In genomic region chr5:76760349-76760748, GRCm38 (mm10) we compare ENCODE assay signal across 31 mouse cellular contexts.
DNase-seq lines count a peak whose midpoint lies in the region; ATAC-seq lines count a peak whose summit lies in the region.
"Had no signal": no experiment of that assay in that cellular context is flagged by ENCODE, and none has a peak within 500 bp of the region (broad histone marks: within the 10 kb centered on the region; RNA-seq: fewer than 3 reads in every experiment).

No protein-coding gene starts in this region.

- no peaks in the 10 kb centered on the region for H3K36me3 ChIP-seq in forebrain, embryonic 15.5 days
- peaks cover 49% of the 10 kb centered on the region for H3K36me3 ChIP-seq in forebrain, embryonic 10.5 days (replicated peaks)
- 0 out of 2 replicates have a peak, but pooled peaks cover 4% of the 10 kb centered on the region for H3K36me3 ChIP-seq in hindbrain, embryonic 13.5 days
- H3K36me3 ChIP-seq in hindbrain, embryonic 16.5 days (ENCODE audit: control insufficient read depth, insufficient read depth, low read length), result no peaks in the 10 kb centered on the region
- H3K36me3 ChIP-seq in midbrain, embryonic 12.5 days, result 0 out of 2 replicates have a peak, but pooled peaks cover 12% of the 10 kb centered on the region
- H3K36me3 ChIP-seq in midbrain, embryonic 15.5 days (replicated peaks), result no peaks in the 10 kb centered on the region
- H3K36me3 ChIP-seq in midbrain, embryonic 16.5 days (ENCODE audit: control insufficient read depth, insufficient read depth, low read length), result no peaks in the 10 kb centered on the region
- H3K36me3 ChIP-seq: heart, embryonic 12.5 days; intestine, embryonic 15.5 days; neural tube, embryonic 15.5 days; stomach, embryonic 15.5 days had no signal

- no peak overlapping the region for H3K4me2 ChIP-seq in forebrain, embryonic 15.5 days (replicated peaks)
- no peak overlapping the region for H3K4me2 ChIP-seq in hindbrain, embryonic 13.5 days
- H3K4me2 ChIP-seq in hindbrain, embryonic 16.5 days (ENCODE audit: low read length), result no peak overlapping the region
- H3K4me2 ChIP-seq in midbrain, embryonic 12.5 days (replicated peaks), result no peak overlapping the region
- no peak overlapping the region for H3K4me2 ChIP-seq in midbrain, embryonic 15.5 days
- no peak overlapping the region for H3K4me2 ChIP-seq in midbrain, embryonic 16.5 days (ENCODE audit: low read length)
- H3K4me2 ChIP-seq: forebrain, embryonic 13.5 days; heart, embryonic 12.5 days; intestine, embryonic 15.5 days; neural tube, embryonic 15.5 days; stomach, embryonic 15.5 days had no signal

- no peaks in the 10 kb centered on the region for H3K9me3 ChIP-seq in forebrain, embryonic 15.5 days
- H3K9me3 ChIP-seq in forebrain, embryonic 10.5 days, result no peaks in the 10 kb centered on the region
- no peaks in the 10 kb centered on the region for H3K9me3 ChIP-seq in hindbrain, embryonic 13.5 days
- H3K9me3 ChIP-seq in hindbrain, embryonic 16.5 days (ENCODE audit: control insufficient read depth, low read length), result no peaks in the 10 kb centered on the region
- no peaks in the 10 kb centered on the region for H3K9me3 ChIP-seq in midbrain, embryonic 12.5 days
- no peaks in the 10 kb centered on the region for H3K9me3 ChIP-seq in midbrain, embryonic 15.5 days
- H3K9me3 ChIP-seq in midbrain, embryonic 16.5 days (replicated peaks; ENCODE audit: control insufficient read depth, low read length, poor library complexity, severe bottlenecking), result no peaks in the 10 kb centered on the region
- H3K9me3 ChIP-seq: forebrain, embryonic 13.5 days; heart, embryonic 12.5 days; intestine, embryonic 15.5 days; neural tube, embryonic 15.5 days; stomach, embryonic 15.5 days had no signal

- no peak for ATAC-seq in forebrain, embryonic 15.5 days (replicated peaks)
- ATAC-seq in hindbrain, embryonic 13.5 days (ENCODE audit: low FRiP score), result no peak
- no peak for ATAC-seq in hindbrain, embryonic 16.5 days
- ATAC-seq in midbrain, embryonic 12.5 days (ENCODE audit: low FRiP score, low read depth), result no peak
- ATAC-seq in midbrain, embryonic 15.5 days (replicated peaks), result no peak
- no peak for ATAC-seq in midbrain, embryonic 16.5 days
- ATAC-seq: forebrain, embryonic 13.5 days; hindbrain, postnatal 0 days; intestine, embryonic 15.5 days had no signal

- peak overlapping the region; percentile 40; the same call in 1 of the 2 replicates for H3K27ac ChIP-seq in forebrain, embryonic 15.5 days (replicated peaks)
- no peak overlapping the region for H3K27ac ChIP-seq in forebrain, embryonic 10.5 days
- peak overlapping the region; percentile 50 for H3K27ac ChIP-seq in hindbrain, embryonic 13.5 days
- H3K27ac ChIP-seq in hindbrain, embryonic 16.5 days (ENCODE audit: low read depth, low read length), result no peak overlapping the region
- 0 out of 2 replicates have a peak overlapping the region, but pooled peaks have one; percentile 32 for H3K27ac ChIP-seq in midbrain, embryonic 12.5 days (replicated peaks)
- H3K27ac ChIP-seq in midbrain, embryonic 15.5 days, result no peak overlapping the region
- H3K27ac ChIP-seq in midbrain, embryonic 16.5 days (ENCODE audit: low read length), result 0 out of 2 replicates have a peak overlapping the region, but pooled peaks have one; percentile 13
- H3K27ac ChIP-seq: forebrain, embryonic 13.5 days; gastrocnemius, adult 2 months; heart, adult 2 months; hindbrain, postnatal 0 days; intestine, embryonic 15.5 days; liver, embryonic 14.5 days; neural tube, embryonic 15.5 days; stomach, embryonic 15.5 days had no signal

- peaks cover 29% of the 10 kb centered on the region for H3K4me1 ChIP-seq in forebrain, embryonic 15.5 days
- H3K4me1 ChIP-seq in forebrain, embryonic 10.5 days, result peaks cover 38% of the 10 kb centered on the region
- peaks cover 59% of the 10 kb centered on the region for H3K4me1 ChIP-seq in hindbrain, embryonic 13.5 days (replicated peaks)
- H3K4me1 ChIP-seq in hindbrain, embryonic 16.5 days (ENCODE audit: control insufficient read depth, insufficient read depth, low read depth, low read length), result peaks cover 29% of the 10 kb centered on the region
- H3K4me1 ChIP-seq in midbrain, embryonic 12.5 days, result peaks cover 35% of the 10 kb centered on the region
- peaks cover 39% of the 10 kb centered on the region for H3K4me1 ChIP-seq in midbrain, embryonic 15.5 days
- peaks cover 34% of the 10 kb centered on the region for H3K4me1 ChIP-seq in midbrain, embryonic 16.5 days (ENCODE audit: control insufficient read depth, insufficient read depth, low read length)
- H3K4me1 ChIP-seq: intestine, embryonic 15.5 days had no signal

- no peak overlapping the region for H3K9ac ChIP-seq in forebrain, embryonic 15.5 days (replicated peaks)
- no peak overlapping the region for H3K9ac ChIP-seq in hindbrain, embryonic 13.5 days
- H3K9ac ChIP-seq in hindbrain, embryonic 16.5 days (ENCODE audit: low read depth, low read length), result no peak overlapping the region
- H3K9ac ChIP-seq in midbrain, embryonic 12.5 days (replicated peaks), result no peak overlapping the region
- no peak overlapping the region for H3K9ac ChIP-seq in midbrain, embryonic 15.5 days
- no peak overlapping the region for H3K9ac ChIP-seq in midbrain, embryonic 16.5 days (ENCODE audit: low read depth, low read length)
- H3K9ac ChIP-seq: forebrain, embryonic 13.5 days; heart, embryonic 12.5 days; intestine, embryonic 15.5 days; liver, embryonic 14.5 days; neural tube, embryonic 15.5 days; stomach, embryonic 15.5 days had no signal

- 84% methylated on average over 3 of the region's 3 CpGs for WGBS in forebrain, embryonic 15.5 days
- WGBS in forebrain, embryonic 10.5 days, result 80% methylated on average over 3 of the region's 3 CpGs
- WGBS in hindbrain, embryonic 13.5 days, result 78% methylated on average over 3 of the region's 3 CpGs
- WGBS in hindbrain, embryonic 16.5 days, result 80% methylated on average over 3 of the region's 3 CpGs
- WGBS in midbrain, embryonic 12.5 days, result 73% methylated on average over 3 of the region's 3 CpGs
- WGBS in midbrain, embryonic 15.5 days, result 84% methylated on average over 3 of the region's 3 CpGs
- WGBS in midbrain, embryonic 16.5 days, result 81% methylated on average over 3 of the region's 3 CpGs

- H3K27me3 ChIP-seq in forebrain, embryonic 15.5 days, result no peaks in the 10 kb centered on the region
- no peaks in the 10 kb centered on the region for H3K27me3 ChIP-seq in forebrain, embryonic 10.5 days (ENCODE audit: poor library complexity, severe bottlenecking)
- H3K27me3 ChIP-seq in hindbrain, embryonic 13.5 days, result no peaks in the 10 kb centered on the region
- H3K27me3 ChIP-seq in hindbrain, embryonic 16.5 days (replicated peaks; ENCODE audit: control insufficient read depth, insufficient read depth, low read length), result no peaks in the 10 kb centered on the region
- H3K27me3 ChIP-seq in midbrain, embryonic 12.5 days, result no peaks in the 10 kb centered on the region
- H3K27me3 ChIP-seq in midbrain, embryonic 15.5 days (replicated peaks), result no peaks in the 10 kb centered on the region
- no peaks in the 10 kb centered on the region for H3K27me3 ChIP-seq in midbrain, embryonic 16.5 days (ENCODE audit: control insufficient read depth, insufficient read depth, low read depth, low read length)
- H3K27me3 ChIP-seq: forebrain, embryonic 13.5 days; heart, embryonic 12.5 days; intestine, embryonic 15.5 days; neural tube, embryonic 15.5 days; stomach, embryonic 15.5 days had no signal

- no peak for DNase-seq in forebrain, embryonic 10.5 days (ENCODE audit: extremely low spot score, low spot score)
- no peak for DNase-seq in left cerebral cortex, adult 11 months (ENCODE audit: low spot score)
- DNase-seq: adrenal gland, postnatal 14 days; cerebellum, adult 11 months; cerebellum, adult 9-10 months; cerebellum, postnatal 36 days; gastrocnemius, adult 2 months; gastrocnemius, postnatal 36 days; heart, adult 2 months; heart, postnatal 36 days; kidney, adult 2 months; layer of hippocampus, adult 9-11 months; liver; lung, adult 2 months; lung, postnatal 14 days; retina, postnatal 1 day; right cerebral cortex, postnatal 14 days had no signal

- H3K4me3 ChIP-seq in forebrain, embryonic 15.5 days, result no peak overlapping the region
- H3K4me3 ChIP-seq in forebrain, embryonic 10.5 days, result no peak overlapping the region
- H3K4me3 ChIP-seq in hindbrain, embryonic 13.5 days, result no peak overlapping the region
- H3K4me3 ChIP-seq in hindbrain, embryonic 16.5 days (ENCODE audit: low read length), result no peak overlapping the region
- H3K4me3 ChIP-seq in midbrain, embryonic 12.5 days, result no peak overlapping the region
- no peak overlapping the region for H3K4me3 ChIP-seq in midbrain, embryonic 15.5 days
- no peak overlapping the region for H3K4me3 ChIP-seq in midbrain, embryonic 16.5 days (ENCODE audit: low read depth, low read length)
- H3K4me3 ChIP-seq: erythroblast, embryonic 14.5 days; forebrain, embryonic 13.5 days; gastrocnemius, adult 2 months; heart, adult 2 months; heart, embryonic 12.5 days; intestine, embryonic 15.5 days; neural tube, embryonic 15.5 days; stomach, embryonic 15.5 days had no signal

Comparison
In these comparisons a context has a peak if more than half of its experiments do, and no peak if none do; other contexts are left out.
1. H3K27ac ChIP-seq: peak in forebrain, embryonic 15.5 days (single experiment), hindbrain, embryonic 13.5 days (single experiment), midbrain, embryonic 12.5 days (single experiment) and midbrain, embryonic 16.5 days (single experiment); none in forebrain, embryonic 10.5 days (single experiment), hindbrain, embryonic 16.5 days (single experiment) and midbrain, embryonic 15.5 days (single experiment).